Mouse (Mus musculus): ENCODE data around the gene BC005624.

BC005624 gene

DNA sequence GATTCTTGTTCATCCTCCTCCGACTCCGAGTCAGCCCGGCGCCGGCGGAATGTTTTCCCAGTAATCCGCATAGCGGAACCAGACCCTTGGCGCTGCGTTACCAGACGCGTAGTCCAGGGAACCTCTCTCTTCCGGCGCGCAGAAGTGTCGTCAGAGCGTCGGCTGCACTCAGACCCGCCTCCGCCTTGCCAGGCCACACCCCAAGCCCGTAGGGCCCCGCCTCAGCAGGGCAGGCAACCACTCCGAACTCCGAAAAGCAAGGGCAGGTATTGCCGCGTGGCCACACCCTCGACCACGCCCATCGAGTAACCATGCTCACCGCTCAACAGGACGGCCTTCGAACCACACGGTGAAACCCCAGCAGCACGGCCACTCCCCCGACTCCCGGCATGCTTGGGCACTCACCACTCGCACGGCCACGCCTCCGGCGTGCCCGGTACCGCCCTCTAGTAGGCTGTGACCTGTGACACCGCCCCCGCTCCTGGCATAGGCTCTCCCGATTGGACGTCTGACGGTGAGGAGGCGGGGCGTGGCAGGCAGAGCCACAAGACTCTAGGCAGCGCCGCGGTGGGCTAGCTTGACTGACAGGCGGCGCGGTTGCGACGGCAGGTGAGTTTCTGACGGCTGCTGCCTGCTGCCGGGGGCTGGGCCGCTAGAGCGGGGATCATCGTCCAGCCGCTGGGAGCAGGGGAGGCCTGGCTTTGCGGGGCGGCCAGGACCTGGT lies at the start of gene BC005624, which contains the start of gene Usp20:
BC005624 (minus strand) TSS at position 412 of the 724 bp plus-strand sequence.
Usp20 (plus strand) TSS at position 490 of the 724 bp plus-strand sequence.
- in situ Hi-C loops (cut with MboI) = no loop called here

DNA sequence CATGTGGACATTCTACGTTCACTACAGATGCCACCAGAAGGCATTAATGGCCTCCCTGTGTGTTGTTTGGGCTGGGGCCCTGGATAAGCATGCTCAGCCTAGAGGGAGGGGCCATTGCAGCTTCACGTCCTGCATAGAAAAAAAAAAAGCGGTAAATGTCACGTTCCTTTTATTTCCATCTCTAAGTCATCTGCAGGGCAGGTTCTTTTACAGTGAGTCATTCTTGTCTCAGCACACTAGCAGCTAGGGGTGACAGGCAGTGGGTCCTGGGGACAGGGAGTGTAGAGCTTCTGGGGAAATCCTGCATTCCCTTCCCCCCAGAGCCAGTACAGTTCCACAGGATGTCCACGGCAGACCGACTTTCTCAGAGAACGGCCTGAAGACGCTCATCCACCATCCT lies 44.6 kb upstream of the BC005624 start:
- in situ Hi-C loops (cut with MboI) = no loop called here

DNA sequence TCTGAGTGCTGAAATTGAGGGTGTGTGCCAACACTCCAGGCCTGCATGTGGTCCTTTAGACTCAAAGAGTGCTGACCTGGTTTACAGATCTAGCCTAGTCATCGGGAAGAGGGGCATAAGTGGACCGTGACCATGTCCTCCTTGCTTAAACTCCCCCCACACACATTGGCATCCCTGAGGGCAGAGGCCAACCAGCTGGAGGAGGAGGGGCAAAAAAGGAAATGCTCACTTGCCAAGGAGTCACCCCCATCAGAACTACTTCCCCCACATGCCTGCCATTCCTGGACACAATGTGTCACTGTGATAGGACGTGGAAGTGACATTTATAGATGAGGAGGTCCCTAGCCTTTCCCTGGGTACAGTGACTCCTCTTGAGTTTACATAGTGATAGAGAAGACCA lies 43.5 kb upstream of the BC005624 start:
- in situ Hi-C loops (cut with MboI) = no loop called here

DNA sequence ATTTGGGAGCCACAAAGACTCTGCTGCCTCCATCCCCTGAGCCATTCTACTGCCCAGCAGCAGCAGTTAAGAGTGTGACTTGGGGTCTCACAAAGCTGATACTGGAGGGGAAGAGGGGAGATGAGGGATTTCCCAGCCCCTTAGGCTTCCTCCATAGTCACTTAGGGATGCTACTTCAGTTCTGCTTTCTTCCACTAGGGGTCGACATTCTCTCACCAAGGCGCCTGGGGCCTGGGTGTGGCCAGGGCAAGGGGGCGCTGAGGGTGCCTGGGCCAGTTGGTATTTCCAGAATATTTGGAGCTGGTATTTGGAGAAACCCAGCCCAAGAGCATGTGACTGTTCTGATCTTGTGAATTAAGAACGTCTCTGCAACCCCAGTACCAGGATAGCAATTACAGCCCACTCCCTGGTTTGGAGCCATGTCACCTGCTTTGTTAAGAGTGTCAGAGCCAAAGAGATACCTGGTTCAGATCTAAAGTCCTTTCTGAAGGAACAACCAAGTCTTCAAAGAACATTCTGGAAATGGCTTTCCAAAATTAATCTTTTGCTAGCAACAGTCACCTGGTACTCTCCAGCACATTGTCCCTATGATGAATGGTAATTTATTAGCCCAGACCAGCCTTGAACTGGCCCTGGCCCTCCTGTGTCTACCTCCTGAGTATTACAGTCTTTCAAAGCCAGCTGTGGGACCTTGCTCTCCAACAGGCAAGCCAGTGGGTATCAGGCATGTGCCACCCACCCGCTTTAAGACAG lies 42.8 kb upstream of the BC005624 start:
- in situ Hi-C loops (cut with MboI) = no loop called here

DNA sequence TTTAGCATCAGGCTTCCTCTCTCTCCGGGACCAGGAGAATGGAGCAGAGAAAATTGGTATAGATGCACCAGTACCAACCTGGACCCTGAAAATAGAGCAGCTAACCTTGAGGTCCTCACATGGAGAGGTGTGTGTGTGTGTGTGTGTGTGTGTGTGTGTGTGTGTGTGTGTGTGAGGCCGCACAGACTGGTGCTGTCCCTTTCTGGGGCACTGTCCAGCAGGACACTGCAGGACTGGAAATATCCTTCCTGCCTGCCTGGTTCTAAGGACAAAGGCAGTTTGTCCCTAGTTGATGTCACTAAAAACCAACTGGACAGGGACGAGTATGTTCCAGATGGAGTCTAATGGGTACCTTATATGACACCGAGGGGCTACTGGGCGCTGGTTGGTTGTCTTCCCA lies 41.9 kb upstream of the BC005624 start:
- in situ Hi-C loops (cut with MboI) = no loop called here

DNA sequence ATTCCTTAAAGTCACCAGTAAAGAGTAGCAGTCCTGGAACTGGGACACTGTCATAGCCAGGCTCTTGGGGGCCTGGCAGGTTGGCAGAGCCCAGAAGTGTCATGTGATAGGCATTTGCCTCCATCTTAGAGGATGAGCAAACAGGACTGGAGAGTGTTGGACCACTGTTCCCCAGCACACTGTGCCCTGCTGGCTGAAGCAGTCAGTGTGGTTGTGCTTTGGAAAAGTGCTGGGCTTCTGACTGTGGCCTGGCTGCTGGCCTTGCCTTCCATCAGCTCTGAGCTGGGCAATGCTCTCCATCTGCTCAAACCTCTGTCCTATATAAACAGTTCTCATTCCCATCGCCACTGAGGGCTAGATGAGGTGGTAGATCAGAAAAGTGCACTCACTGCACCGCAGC lies 38.2 kb upstream of the BC005624 start:
- in situ Hi-C loops (cut with MboI) = no loop called here

DNA sequence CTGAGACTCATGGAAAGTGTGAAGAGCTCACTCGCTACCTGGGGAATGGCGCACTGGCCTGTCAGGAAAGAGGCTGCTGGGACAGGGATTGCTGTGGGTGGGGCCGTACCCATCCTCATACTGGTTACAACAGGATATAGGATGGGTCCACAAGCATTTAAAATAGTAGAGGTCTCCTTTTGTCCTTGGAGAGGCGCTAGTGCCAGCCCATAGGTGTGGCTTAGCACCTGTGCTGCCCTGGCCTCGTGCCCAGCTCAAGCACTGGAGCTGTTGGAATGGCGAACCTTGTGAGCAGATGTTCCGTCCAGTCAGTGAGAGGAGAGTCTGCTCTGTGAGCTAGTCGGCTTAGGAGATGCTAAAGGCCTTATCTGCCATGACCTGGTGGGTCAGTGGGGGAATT lies 37.0 kb upstream of the BC005624 start:
- in situ Hi-C loops (cut with MboI) = no loop called here

DNA sequence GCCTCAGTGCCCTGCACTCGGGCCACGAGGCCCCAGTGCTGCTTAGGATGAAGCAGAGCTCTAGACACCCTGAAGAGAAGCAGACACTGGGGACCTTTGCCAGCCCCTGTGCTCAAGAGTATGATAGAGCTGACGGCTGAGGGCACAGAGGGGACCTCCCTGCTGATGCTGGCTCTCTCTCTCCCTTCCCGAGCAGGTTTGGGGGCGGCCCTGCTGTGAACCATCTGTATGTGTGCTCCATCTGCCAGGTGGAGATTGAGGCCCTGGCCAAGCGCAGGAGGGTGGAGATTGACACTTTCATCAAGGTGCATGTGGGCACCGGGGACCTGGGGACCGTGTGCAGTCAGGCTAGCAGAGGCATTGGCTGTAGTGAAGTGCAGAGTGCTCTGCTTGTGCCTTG lies 36.5 kb upstream of the BC005624 start:
- in situ Hi-C loops (cut with MboI) = no loop called here

DNA sequence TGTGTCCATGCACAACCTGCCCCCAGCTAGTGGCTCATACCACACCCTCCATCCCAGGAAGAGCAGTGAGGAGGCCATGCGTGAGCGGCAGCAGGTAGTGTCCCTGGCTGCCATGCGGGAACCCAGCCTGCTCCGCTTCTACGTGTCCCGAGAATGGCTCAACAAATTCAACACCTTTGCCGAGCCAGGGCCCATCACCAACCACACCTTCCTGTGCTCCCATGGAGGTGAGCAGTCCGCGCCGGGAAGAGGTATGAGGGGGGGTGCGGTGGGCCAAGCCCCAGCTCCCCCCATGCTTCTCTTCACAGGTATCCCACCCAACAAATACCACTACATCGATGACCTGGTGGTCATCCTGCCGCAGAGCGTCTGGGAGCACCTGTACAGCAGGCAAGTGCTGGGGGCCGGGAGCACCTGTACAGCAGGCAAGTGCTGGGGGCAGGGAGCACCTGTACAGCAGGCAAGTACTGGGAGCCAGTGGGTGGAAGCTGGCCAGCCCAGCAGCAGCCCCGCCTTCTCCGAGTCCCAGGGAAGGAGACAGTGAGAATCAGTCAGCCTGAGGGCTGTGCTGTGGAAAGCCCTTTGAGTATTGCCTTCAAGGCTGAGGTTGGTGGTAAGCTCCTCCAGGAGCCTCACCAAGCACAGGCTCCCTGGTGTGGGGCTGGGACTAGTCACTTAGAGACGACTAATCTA lies 35.8 kb upstream of the BC005624 start:
- in situ Hi-C loops (cut with MboI) = no loop called here

DNA sequence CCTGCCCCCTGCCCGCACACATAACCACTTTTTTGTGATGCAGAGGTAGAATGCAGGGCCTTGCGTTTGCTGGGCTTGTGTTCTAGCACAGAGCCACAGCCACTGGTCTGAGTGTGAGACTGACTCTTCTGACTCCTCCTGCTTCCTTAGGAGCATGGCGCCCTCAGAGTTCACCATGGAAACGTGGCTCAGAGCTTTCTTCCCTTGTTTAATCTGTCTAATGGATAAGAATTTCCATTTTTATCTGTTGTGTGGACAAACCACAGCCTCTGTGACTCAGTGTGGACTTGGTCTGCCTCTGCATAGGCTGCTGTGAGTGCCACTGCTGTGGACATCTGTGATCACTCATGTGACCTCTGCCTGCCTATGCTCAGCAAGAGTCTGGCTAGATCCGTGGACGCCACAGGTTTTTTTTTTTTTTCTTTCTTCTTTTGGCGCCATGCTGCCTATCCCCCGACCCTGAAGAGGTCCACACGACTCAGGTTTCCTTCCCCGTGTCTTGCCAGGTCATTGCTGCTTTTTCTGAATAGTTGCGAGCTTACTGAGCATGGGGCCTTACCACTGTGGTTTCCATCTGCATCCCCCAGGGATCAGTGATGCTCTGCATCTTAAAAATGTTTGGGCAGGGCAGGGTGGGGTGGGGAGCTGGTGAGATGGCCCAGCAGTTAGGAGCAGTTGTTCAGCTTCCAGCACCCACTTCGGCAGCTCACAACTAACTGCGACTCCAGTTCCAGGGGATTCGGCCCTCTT lies 31.5 kb upstream of the BC005624 start:
- in situ Hi-C loops (cut with MboI) = no loop called here

DNA sequence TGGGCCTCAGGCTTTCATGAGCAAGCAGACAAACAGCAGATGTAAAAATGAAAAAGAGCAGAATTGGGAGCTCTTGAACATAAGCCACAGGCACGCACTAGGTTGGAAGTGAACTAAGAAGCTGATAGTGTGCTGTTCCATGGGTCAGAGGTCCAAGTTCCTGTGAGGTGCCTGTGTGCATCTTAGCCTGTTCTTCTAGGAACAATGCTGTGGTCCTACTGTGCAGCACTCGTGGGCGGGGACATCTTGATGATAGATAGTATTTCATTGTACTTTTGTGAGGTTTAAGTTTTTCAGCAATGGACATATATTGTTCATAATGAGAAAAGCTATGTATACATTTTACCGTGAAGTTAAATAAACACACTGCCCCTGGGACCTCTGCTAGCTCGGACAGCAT lies 25.2 kb upstream of the BC005624 start:
- in situ Hi-C loops (cut with MboI) = no loop called here

DNA sequence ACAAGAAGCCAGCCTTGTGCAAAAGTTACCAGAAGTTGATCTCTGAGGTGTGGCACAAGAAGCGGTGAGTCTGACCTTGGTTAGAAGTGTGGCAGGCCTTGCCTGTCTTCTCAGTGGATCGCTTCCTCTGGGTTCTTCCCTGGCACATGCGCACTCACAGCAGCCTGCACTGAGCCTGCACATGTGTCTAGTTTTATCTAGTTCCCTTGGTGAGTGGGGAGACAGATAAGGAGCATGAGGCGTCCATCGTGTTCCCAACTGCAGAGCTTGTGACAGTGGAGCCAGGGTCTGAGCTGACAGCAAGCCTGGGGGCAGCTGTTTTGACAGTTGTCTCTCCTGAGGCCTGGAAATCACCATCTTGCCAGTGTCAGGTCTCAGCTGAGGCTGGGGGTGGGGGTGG lies 24.4 kb upstream of the BC005624 start:
- in situ Hi-C loops (cut with MboI) = no loop called here

DNA sequence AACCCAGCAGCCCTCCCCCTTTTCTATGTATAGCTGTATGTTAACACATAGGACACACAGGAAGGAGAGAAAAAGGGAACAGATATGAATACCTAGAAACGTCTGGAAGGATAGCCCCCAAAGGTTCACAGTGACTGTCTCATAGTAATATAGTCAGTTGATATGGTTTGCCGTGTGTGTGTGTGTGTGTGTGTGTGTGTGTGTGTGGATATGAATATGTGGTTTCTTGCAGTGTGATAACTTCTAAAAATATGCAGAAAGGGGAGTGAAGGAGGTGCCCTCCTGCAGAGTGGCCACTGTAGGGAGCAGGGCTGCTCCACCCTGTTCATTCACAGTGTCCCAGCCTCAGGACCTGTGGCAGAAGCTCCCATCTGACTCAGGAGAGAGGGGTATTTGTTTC lies 23.5 kb upstream of the BC005624 start:
- in situ Hi-C loops (cut with MboI) = no loop called here

DNA sequence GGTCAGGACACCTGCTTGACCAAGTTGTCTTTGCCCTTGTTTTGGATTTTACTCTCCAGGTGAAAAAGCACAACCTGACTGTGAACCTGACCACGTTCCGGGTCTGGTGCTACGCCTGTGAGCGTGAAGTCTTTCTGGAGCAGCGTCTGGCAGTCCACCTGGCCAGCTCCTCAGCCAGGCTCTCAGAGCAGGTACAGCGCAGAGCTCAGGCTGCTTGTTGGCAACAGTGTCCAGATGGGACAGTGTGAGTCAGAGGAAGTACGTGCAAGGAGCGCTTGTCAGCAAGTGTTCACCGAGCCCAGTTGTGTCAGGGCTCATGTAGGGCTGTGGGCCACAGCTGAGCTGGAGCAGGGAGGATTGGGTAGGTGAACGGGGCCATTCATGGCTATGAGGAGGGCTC lies 20.9 kb upstream of the BC005624 start:
- in situ Hi-C loops (cut with MboI) = no loop called here

DNA sequence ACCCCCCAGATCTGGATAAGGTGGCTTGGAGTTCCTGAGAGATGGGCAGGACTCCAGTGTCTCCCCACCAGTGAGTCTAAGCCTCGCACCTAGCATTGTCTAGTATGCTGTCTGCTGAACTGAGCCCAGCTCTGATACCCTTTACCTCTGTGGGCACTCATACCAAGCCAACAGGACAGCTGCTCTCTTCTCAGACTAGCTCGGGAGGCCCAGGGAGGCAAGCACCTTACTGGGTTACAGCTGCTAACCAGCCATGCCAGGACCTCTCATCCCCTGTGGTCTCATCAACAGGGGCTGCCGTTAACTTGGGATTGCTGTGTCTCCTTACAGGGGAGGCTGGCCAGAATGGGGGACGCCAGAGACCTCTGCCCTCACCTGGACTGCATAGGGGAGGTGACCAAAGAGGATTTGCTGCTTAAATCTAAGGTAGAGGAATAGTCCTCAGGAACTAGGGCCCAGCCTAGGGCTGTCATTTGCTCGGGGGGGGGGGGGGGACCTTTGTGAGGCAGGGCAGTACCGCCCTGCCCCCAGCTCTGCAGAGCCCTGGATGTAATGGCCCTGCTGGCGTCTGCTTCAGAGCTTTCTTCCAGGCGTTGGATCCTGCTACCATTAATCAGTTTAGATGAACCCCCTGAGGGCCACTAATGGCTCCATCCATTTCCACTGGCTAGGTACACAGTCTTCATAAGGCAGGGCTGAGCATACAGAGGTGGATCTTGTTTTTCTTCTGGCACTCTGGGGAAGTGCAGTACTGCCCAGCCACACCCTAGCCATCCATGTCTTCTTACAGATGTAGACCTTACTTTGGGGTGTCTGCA lies 16.7 kb upstream of the BC005624 start:
- in situ Hi-C loops (cut with MboI) = no loop called here

DNA sequence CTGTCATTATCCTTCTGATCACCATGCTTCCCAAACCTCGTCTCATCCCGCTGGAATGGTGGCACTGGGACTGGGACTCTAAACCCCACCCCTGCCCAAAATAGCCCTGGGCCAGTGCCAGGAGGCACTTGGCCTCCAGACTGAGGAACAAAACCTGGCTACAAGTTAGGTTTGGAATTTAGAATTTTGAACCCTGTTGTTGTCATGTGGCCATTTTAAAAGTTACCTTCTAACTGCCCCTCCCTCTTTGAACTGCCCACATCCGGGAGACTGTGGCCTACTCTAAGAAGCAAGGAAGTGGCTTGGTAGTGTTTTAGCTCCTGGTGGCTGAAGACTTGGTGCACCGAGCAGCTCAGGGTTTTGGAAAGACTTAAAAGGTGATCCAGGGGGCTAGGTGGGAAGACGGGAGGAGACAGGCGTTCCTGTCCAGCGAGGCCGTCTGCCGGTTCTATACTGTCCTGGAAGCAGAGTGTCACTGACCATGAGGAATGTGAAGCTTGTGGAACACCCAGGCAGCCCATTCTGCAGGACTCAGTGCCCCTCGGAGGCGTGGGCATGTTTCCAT lies 13.5 kb upstream of the BC005624 start:
- in situ Hi-C loops (cut with MboI) = no loop called here

DNA sequence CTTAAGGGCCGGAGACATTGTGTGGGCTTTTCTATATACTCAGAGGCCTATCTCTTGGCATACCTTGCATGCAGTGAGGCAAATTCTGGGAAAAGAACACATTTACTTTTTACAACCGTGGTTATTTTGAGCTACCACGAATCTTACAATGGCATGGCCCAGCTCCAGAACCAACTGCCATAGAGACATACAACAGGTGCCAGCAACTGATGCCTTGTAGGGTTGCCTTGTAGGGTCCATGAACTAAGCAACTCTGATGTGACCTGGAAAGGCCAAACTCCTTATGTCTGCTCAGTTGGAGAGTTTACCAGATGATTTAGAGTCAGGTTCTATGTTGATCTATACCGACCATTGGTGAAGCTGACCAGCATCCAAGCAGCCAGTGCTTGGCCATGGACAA lies 12.9 kb upstream of the BC005624 start:
- in situ Hi-C loops (cut with MboI) = no loop called here

DNA sequence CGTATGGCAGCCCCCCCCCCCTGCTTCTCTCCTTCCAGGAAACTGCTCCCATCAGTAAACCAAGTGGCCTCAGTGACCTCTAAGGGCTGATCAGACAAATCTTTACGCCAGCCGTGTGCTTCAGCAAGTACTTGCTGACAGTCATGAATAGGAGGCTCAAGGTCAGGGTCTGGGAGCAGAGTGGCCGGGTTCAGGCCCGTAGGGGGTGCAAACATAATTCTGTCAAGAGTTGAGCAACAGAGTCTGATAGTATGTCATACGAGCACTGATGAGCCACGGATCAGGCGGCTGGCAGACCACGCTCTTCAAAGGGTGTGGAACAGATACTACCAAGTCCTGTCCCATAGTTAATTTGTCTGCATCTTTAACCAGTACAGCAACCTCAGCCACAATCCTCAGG lies 8.2 kb upstream of the BC005624 start:
- in situ Hi-C loops (cut with MboI) = no loop called here

DNA sequence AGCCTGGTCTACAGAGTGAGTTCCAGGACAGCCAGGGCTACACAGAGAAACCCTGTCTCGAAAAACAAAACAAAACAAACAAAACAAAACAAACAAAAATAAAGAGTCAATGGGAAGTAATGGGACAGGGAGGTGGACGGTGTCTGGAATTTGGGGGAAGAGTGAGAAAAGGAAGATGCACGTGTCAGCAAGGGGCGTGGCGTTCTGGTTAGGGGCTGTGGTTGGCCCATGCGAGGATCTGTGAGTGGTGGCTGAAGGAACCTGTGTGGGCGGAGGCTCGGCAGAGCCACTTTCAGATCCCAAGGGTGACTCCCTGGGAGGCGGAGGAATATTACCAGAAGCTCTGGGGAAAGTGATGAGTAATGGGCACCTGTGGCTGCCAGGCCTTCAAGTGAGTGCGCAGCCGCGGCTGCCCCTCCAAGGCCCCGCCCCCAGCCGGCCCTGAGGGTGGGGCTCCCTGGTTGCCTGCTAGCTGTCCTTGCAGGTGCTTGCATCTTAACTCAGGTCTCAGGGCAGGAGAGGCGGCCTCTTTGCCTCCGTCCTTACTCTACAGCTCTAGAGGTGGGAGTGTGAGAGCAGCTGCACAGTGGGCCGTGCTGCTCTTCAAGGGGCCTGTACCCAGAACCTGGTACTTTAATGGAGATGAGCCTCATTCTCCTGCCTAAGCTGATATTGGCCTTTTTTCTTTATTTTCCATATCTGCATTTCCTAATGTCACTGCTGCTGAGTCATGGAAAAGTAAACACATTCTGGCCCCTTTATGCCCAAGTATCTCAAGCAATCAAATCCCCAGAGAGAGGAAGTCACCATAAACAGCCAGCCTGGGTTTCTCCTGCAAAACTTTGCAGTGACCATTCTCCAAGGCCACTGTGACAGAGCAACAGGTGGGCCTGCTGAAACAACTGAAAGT lies 3.4 kb upstream of the BC005624 start:
- in situ Hi-C loops (cut with MboI) = no loop called here

DNA sequence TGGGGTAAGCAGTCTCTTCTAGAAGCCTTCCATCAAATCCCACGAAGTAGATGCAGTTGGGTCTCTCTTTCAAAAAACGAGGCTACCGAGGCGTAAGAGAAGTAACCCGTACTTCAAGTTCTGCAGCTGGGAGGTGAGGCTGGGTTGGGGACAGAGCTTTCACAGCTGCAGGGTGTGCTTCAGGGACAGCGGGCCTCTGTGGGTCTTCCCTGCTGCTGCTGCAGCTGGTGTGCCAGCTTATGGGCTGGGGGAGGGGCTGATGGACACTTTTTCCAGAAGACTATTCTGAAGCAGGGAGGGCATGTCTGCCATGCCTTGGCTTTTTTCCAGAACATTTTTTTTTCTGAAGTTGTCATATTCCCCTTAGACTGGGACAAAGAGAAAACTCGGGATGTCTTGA lies 1.0 kb upstream of the BC005624 start:
- in situ Hi-C loops (cut with MboI) = no loop called here
